Mouse (Mus musculus): ENCODE data around the gene Sec14l4. TPM values are rescaled to one million over a fixed set of nuclear protein-coding genes. Genes with fewer than 3 reads are reported as not detected.
A peak's percentile ranks its signal among the peaks of the same experiment; 100 is the strongest.
"Not testable (repeated sequence)": the region's sequence is repeated elsewhere in the genome, so short reads cannot be mapped to it uniquely, and the experiment has no call there.

The Sec14l4 gene
- under 1 TPM; 0.25 to 0.76 (median 0.52) TPM for total RNA-seq (2022)

- no peak for DNase-seq (ENCODE audit: low spot score in 2 of 2)
Observed at GRCm38 (mm10) chr11:4031126-4031941, at the start of gene Sec14l4. Gene Sec14l4 (plus strand): TSS chr11:4031462.

DNA sequence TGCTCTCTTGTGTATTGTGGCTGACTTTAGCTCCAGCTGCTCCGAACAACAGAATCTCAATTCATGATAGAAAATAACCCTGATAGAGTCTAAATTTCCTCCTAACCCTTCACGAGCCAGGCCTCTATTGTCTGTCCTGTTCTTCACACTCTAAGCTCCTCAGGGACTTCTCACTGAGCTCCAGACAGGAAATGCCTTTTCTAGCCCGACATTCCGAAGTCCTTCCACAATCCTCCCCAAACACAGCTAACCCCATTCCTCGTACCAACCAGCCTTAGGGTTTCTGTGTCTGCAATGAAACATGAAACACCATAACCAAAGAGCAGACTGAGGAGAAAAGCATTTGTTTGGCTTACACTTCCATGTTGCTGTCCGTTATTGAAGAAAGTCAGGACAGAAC lies 49.7 kb upstream of the Sec14l4 start:
- no peak for DNase-seq (ENCODE audit: low spot score in 2 of 2)

- no peak for DNase-seq (ENCODE audit: low spot score in 2 of 2)
Observed at GRCm38 (mm10) chr11:3982275-3983209, 48.7 kb upstream of the Sec14l4 start.

- DNase-seq (ENCODE audit: low spot score in 2 of 2), result peak; percentile 52 to 53
Observed at GRCm38 (mm10) chr11:3983291-3983862, 47.9 kb upstream of the Sec14l4 start, which contains the start of gene Gal3st1. Gene Gal3st1 (plus strand): TSS chr11:3983636.

GRCm38 (mm10) chr11:3983863-3984745 lies 47.2 kb upstream of the Sec14l4 start:
- DNase-seq (ENCODE audit: low spot score in 2 of 2), result no peak

GRCm38 (mm10) chr11:3989748-3990147 lies 41.5 kb upstream of the Sec14l4 start:
- no peak for DNase-seq (ENCODE audit: low spot score in 2 of 2)

GRCm38 (mm10) chr11:3993132-3993531 lies 38.1 kb upstream of the Sec14l4 start:
- no peak for DNase-seq (ENCODE audit: low spot score in 2 of 2)

GRCm38 (mm10) chr11:3993914-3994313 lies 37.3 kb upstream of the Sec14l4 start:
- no peak for DNase-seq (ENCODE audit: low spot score in 2 of 2)

DNA sequence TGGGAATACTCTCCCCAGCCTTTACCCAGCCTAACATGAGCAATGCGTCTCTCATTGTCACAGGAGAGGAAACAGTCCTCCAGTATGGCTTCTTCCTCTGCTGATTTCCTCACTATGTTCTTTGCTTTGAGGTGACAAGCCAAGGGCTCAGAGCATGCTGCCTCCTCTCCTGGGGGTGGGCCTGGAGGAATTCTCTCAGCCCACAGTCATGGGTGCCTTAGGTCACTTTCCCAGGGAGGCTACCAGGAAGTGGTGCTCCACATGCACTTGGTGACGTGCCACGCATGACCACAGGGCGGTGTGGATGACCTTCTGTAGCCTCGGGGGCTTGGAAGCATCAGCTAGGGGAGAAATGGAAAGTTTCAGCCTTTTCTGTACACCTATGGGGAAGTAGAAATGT lies 35.8 kb upstream of the Sec14l4 start:
- no peak for DNase-seq (ENCODE audit: low spot score in 2 of 2)

DNA sequence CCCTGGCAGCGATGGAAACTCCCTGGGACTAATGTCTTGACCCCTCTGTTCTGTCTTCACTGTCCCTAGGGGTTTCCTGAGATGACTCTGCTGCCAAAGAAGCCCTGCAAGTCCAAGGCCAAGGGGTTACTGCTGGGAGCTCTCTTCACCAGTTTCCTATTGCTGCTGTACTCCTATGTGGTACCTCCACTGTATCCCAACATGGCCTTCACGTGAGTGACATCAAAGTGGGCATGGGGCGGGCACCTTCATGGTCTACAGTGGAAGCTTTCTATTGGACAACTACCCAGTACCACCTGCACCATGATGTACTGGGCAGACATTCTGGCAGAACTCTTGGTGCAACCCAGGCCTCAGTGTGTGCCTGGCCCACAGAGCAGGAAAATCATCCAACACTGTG lies 34.4 kb upstream of the Sec14l4 start:
- DNase-seq (ENCODE audit: low spot score in 2 of 2), result no peak

- no peak for DNase-seq (ENCODE audit: low spot score in 2 of 2)
Observed at GRCm38 (mm10) chr11:3997978-3998720, 33.1 kb upstream of the Sec14l4 start.

DNA sequence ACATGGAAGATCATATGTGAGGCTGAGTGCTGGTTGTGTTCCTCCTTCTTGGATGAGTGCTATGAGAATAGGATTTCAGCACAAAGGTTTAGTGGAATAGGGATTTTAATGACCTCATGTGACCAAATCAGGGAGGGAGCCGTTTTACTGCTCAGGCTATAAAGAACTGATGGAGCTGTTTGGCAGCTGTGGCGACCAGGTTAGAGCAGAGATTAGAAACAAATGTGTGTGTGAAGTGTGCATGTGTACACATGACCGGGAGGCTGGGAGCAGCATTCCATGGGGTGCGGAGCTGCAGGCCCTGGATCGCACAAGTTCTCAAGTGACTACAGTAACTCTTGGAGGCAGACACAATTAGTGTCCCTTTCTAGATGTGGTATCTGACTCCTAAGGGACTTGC lies 31.7 kb upstream of the Sec14l4 start:
- no peak for DNase-seq (ENCODE audit: low spot score in 2 of 2)

GRCm38 (mm10) chr11:4001603-4002002 lies 29.7 kb upstream of the Sec14l4 start:
- DNase-seq (ENCODE audit: low spot score in 2 of 2), result peak in 1 of 2 experiments; percentile 79

DNA sequence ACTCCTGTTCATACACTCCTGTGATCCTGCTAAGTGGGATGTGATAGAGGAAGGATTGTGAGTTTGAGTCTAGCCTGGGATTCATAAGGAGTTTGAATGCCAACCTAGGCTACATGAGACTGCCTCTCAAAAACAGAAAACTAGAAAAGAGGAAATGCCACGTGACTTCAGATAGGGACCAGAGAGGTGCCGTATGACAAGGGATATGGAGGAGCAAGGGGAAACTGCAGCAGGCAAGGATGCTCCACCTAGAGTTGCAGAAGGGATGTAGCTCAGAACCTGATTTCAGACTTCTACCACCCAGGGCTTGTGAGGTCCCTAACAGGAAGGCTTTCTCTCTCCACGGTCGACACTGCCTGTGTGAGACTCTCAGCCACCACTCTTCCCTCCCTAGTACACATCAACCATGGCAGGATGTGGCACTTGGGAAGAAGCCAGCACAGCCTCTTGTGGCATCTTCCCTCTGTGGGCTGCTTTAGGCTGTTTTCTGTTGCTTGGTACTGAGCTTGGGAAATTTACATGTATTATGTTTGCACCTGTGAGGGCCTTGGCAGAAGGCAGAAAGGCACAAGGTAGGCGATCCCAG lies 25.9 kb upstream of the Sec14l4 start:
- DNase-seq (ENCODE audit: low spot score in 2 of 2), result no peak

GRCm38 (mm10) chr11:4006462-4006861 lies 24.8 kb upstream of the Sec14l4 start:
- no peak for DNase-seq (ENCODE audit: low spot score in 2 of 2)

GRCm38 (mm10) chr11:4012616-4013015 lies 18.6 kb upstream of the Sec14l4 start:
- DNase-seq (ENCODE audit: low spot score in 2 of 2), result no peak

- not testable (repeated sequence) for DNase-seq (ENCODE audit: low spot score in 2 of 2)
Observed at GRCm38 (mm10) chr11:4015796-4016195, 15.5 kb upstream of the Sec14l4 start.

GRCm38 (mm10) chr11:4022111-4022510 lies 9.2 kb upstream of the Sec14l4 start:
- DNase-seq (ENCODE audit: low spot score in 2 of 2), result not testable (repeated sequence)

- no peak for DNase-seq (ENCODE audit: low spot score in 2 of 2)
Observed at GRCm38 (mm10) chr11:4023321-4023720, 7.9 kb upstream of the Sec14l4 start.

DNA sequence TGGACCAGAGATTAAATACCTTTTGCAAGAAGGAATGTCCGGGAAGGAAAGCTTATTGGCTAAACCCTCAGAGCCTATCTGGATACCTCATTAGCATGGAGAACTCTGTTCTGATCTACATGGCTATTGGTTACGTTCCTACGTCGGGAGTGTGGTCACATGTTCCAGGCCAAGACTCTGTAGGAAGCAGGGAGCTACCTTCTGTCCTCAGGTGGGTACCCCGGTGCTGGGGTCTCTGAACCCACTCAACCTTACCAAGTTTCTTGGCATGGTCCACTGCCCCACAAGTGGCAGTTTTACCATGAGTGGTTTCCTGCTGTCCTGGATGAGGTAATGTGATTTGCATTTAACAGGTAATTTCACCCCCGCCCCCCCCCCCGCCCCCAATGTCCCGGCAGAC lies 4.2 kb upstream of the Sec14l4 start:
- DNase-seq (ENCODE audit: low spot score in 2 of 2), result no peak

Data from layer of hippocampus, adult 8-10 months (tissue).